Mouse (Mus musculus): ENCODE results near the gene Uvrag.

Uvrag gene

GRCm38 (mm10) chr7:99166159-99166558 is 25.2 kb upstream of the Uvrag start:
- no peak for DNase-seq (ENCODE audit: low spot score in 2 of 2)

DNA sequence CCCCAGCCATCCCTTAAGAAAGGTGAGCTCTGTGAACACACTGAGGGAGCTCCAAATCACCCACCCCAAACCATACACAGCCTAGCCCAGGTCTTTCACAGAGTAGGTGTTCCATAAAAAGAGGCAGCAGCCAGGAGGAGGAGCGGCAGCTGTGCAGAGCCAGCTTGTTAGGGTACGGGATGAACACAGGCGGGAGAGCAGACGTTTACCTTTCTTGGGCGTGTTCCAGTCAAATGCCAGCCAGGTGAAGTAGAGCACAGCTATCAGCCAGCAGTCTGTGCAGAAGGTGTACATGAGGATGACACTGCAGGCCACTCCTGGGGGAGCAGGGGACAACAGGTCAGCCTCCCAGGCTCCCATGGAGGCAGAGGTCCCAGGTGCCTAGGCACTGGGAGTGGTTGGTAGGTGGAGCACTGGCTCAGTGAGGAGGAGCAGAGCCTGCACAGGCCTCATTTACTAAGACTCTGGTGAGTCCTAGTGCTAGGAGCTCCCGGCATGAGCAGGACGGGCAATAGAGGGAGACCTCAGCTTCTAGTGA is 24.0 kb upstream of the Uvrag start:
- no peak for DNase-seq (ENCODE audit: low spot score in 2 of 2)

GRCm38 (mm10) chr7:99162462-99162861 is 21.5 kb upstream of the Uvrag start:
- DNase-seq (ENCODE audit: low spot score in 2 of 2) = no peak

GRCm38 (mm10) chr7:99161961-99162360 is 21.0 kb upstream of the Uvrag start:
- DNase-seq (ENCODE audit: low spot score in 2 of 2) = no peak

- DNase-seq (ENCODE audit: low spot score in 2 of 2) = no peak
These were observed 20.6 kb upstream of the Uvrag start for GRCm38 (mm10) chr7:99161529-99161928.

- DNase-seq (ENCODE audit: low spot score in 2 of 2) = no peak
These were observed 20.1 kb upstream of the Uvrag start for GRCm38 (mm10) chr7:99160995-99161394.

- no peak for DNase-seq (ENCODE audit: low spot score in 2 of 2)
These were observed 18.5 kb upstream of the Uvrag start for GRCm38 (mm10) chr7:99159446-99159845.

GRCm38 (mm10) chr7:99158904-99159303 is 18.0 kb upstream of the Uvrag start:
- no peak for DNase-seq (ENCODE audit: low spot score in 2 of 2)

DNA sequence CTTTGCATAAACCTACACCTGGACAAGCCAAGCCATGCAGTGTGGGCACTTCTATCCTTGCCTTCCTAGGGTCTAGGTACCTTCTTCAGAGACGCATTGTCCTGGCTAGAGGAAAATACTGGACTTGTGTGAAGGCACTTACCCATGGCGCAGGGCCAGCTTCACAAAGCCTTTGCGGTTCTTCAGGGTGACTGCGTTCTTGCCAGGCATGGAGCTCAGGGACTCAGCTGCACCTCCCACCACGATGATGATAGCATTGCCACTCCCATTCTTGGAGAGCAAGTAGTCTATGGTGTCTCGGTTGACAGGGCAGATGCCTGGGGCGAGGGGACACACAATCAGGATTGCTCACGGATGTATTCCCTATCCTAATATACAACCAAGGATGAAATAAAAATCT is 17.1 kb upstream of the Uvrag start:
- DNase-seq (ENCODE audit: low spot score in 2 of 2) = no peak

DNA sequence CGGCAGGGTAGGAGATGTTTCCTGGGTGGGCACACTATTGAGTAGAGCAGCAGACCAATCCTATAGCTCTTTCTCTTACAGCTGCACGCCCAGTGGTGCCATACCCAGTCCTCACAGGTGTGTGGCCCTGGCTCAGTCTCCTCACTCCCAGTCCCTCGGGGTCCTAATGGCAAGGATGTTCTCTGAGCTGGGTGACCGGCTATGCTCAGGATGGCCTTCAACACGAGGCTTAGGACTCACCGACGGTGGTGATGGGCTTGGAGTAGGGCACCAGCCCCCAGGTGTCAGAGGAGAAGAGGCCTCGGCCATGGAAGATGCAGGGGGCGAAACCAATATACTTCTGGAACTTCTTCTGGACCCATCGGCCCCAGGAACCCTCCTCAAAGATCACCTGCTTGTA is 15.8 kb upstream of the Uvrag start:
- DNase-seq (ENCODE audit: low spot score in 2 of 2) = no peak

GRCm38 (mm10) chr7:99155311-99156289 is 14.7 kb upstream of the Uvrag start:
- DNase-seq (ENCODE audit: low spot score in 2 of 2) = no peak

- DNase-seq (ENCODE audit: low spot score in 2 of 2) = no peak
These were observed 13.8 kb upstream of the Uvrag start for GRCm38 (mm10) chr7:99154648-99155151.

DNA sequence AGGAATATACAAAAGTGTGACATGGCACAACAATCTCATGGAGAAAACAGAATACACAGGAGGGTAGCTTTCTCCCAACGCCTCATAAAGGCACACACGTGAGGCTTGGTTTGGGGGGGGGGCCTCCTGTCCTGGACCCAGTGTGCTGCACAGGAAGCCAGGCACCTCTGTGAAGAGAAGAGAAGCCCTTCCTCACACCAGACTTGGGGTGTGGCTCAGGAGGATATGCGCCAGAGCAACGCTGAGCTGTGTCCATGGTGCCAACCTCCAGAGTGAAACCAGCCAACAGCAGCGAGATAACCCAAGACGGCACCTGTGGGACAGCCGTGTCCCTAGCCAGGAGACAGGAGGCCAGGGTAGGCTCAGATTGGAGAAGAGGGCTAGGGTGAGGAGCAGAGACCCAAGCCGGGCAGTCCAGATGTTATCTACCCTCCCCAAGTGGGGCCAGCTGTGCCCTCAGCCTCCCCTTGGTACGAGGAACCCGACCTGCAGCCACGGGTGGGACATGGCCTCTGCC is 12.8 kb upstream of the Uvrag start:
- no peak for DNase-seq (ENCODE audit: low spot score in 2 of 2)

DNA sequence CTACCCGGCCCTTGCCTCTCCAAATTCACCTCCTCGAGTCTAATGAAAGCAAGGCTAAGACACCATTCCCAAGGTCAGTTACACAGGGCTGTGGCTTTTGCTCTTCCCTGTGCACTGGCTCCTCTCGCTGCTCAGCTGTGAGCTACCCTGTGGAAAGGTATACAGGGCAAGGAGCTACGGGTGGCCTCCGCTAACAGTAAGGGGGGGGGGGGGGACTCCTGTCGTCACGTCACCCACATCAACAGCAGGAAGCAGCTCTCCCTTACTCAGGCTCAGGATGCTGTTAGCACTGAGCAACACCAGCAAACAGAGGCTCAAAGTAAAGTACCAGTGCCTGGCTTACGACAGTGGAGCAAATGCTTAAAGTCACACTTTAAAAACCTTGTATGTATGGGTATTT is 11.8 kb upstream of the Uvrag start:
- no peak for DNase-seq (ENCODE audit: low spot score in 2 of 2)

DNA sequence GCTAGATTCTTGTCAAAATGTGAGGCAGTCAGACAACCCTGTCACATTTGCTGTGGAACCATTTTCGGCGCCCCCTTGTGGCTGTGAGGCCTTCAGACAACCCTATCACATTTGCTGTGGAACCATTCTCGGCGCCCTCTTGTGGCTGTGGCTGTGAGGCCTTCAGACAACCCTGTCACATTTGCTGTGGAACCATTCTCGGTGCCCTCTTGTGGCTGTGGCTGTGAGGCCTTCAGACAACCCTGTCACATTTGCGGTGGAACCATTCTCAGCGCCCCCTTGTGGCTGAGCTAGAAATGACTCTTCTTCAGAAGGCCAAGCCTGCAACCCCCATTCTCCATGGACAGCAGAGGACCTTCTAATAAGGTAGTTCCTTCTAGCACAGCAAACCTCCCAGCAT is 10.4 kb upstream of the Uvrag start:
- DNase-seq (ENCODE audit: low spot score in 2 of 2) = peak; percentile 93 to 95

GRCm38 (mm10) chr7:99149017-99149416 is 8.1 kb upstream of the Uvrag start:
- no peak for DNase-seq (ENCODE audit: low spot score in 2 of 2)

- no peak for DNase-seq (ENCODE audit: low spot score in 2 of 2)
These were observed 6.6 kb upstream of the Uvrag start for GRCm38 (mm10) chr7:99147494-99147893.

DNA sequence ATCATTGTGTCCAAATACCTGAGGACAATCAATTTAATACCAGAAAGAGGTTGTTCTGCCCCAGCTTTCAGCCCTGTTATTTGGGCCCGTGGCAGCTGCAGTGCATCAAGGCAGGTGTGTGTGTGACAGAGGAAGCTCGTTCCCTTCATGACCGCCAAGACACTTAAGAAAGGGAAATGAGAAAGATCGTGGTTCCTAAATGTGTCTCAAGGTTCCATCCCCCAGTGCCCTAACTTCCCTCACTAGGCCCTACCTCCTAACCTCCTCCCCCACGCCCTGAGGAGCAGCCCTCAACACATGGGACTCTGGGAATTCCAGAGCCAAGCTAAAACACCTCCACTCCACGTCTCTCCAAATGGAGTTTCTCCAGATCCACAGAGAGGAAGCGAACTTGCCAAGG is 6.0 kb upstream of the Uvrag start:
- DNase-seq (ENCODE audit: low spot score in 2 of 2) = no peak

GRCm38 (mm10) chr7:99146011-99146410 is 5.1 kb upstream of the Uvrag start:
- no peak for DNase-seq (ENCODE audit: low spot score in 2 of 2)

DNA sequence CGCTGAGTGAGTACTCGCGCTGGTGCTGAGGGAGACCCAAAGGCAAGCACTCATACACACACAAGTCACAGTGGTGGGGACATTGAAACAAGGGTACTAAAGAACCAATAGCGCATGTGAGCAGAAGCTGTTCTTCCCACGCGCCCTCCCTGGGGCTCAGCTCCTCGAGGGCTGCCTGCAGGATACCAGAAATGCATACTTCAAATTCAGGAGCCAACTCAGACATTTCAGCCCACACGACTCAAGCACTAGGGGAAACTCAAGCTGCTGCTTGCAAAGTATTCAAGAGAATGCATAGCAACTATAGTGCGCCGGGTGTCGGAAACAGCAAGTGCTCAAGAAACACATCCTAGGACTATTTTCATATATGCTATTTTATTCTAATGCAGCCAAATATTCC is 3.7 kb upstream of the Uvrag start:
- DNase-seq (ENCODE audit: low spot score in 2 of 2) = peak; percentile 79 to 88

DNA sequence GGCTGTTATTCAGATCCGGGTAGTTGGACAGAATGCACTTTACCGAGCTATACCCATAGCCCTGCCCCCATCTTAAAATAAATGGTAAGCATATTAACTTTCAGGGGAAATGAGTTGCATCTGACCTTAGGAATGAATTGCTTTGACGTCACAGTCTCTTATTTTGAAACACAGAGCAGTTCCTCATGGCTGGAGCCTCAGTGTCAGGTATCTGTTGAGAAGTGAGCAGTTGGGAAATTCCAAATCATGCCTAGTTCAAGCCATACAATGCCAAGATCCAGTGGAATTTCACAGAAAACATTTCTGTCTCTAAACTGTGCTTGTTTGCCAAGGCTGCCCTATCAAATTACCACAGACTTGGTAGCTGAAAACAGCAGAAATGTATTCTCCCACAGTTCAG is 2.3 kb upstream of the Uvrag start:
- no peak for DNase-seq (ENCODE audit: low spot score in 2 of 2)

- DNase-seq (ENCODE audit: low spot score in 2 of 2) = no peak
These were observed 1.1 kb upstream of the Uvrag start for GRCm38 (mm10) chr7:99141919-99142606.
